ENCODE assay signal across 9 mouse cellular contexts in the genomic region with DNA sequence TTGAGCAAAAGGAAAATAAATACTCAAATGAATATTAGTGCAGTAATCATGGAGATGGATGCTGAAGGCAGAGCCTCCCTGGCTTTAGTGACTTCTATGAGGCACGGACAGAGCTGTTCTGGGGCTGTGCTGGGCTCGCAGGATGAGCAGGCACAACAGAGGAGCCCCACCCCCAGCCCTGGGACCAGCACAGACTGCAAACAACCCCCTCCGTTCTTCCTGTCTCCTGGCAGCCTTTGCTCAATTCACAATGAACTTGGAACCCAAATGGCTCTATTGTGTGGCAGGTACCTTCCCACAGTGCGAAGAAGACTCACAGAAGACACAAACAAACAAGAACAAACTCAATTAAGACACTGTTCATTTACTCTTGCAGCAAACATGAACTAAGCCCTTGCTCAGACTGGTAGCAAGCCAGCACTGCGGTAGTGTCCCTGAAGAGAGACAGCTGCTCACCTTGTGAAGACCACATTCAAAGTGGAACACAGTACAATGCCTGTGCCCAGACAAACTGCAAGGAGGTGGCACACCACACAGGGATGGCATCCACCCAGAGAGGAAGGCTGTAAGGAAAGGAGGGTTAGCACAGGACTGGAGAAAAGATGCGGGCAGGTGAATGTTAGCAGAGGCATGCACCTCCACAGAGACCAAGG.
DNase-seq lines count a peak whose midpoint lies in the region; ATAC-seq lines count a peak whose summit lies in the region.
"Had no signal": no experiment of that assay in that cellular context is flagged by ENCODE, and none has a peak within 500 bp of the region (broad histone marks: within the 10 kb centered on the region; RNA-seq: fewer than 3 reads in every experiment).

No protein-coding gene starts in this region.

- H3K4me1 ChIP-seq in kidney, embryonic 16.5 days (ENCODE audit: insufficient read depth, low read length): peaks cover 54% of the 10 kb centered on the region
- H3K4me1 ChIP-seq in embryonic facial prominence, embryonic 10.5 days: peaks cover 56% of the 10 kb centered on the region
- H3K4me1 ChIP-seq: megakaryocyte, embryonic 14.5 days had no signal

- H3K27ac ChIP-seq in kidney, embryonic 16.5 days (ENCODE audit: low read length): peak overlapping the region; percentile 47; the same call in 1 of the 2 replicates
- peak overlapping the region; percentile 0; the same call in 1 of the 2 replicates for H3K27ac ChIP-seq in embryonic facial prominence, embryonic 10.5 days (replicated peaks)

- H3K27me3 ChIP-seq in kidney, embryonic 16.5 days (ENCODE audit: insufficient read depth, low read length): no peaks in the 10 kb centered on the region
- peaks cover 18% of the 10 kb centered on the region; the same call in 1 of the 2 replicates for H3K27me3 ChIP-seq in embryonic facial prominence, embryonic 10.5 days (replicated peaks; ENCODE audit: low read depth, poor library complexity, severe bottlenecking)

- peak; percentile 41 for DNase-seq in adrenal gland, postnatal 14 days
- DNase-seq in adrenal gland, postnatal 10 days: no peak
- DNase-seq in kidney, adult 18-20 months: no peak
- DNase-seq in embryonic facial prominence, embryonic 10.5 days (ENCODE audit: low spot score): no peak
- DNase-seq in lung, postnatal 10 days: peak; percentile 66
- no peak for DNase-seq in urinary bladder, postnatal 25 days (ENCODE audit: low spot score)

- 0 out of 2 replicates have a peak overlapping the region, but pooled peaks have one; percentile 1 for H3K4me2 ChIP-seq in kidney, embryonic 16.5 days (replicated peaks; ENCODE audit: low read depth, low read length)

- ATAC-seq in kidney, embryonic 16.5 days (ENCODE audit: low FRiP score, low TSS enrichment): no peak
- ATAC-seq in inflammation-experienced regulatory T-cells, adult 6 months: no peak

- no peaks in the 10 kb centered on the region for H3K9me3 ChIP-seq in kidney, embryonic 16.5 days (ENCODE audit: low read length)
- H3K9me3 ChIP-seq in embryonic facial prominence, embryonic 10.5 days: no peaks in the 10 kb centered on the region
- H3K9me3 ChIP-seq: megakaryocyte, embryonic 14.5 days had no signal

- WGBS in kidney, embryonic 16.5 days: 43% methylated on average over 6 of the region's 6 CpGs
- WGBS in embryonic facial prominence, embryonic 10.5 days: 36% methylated on average over 6 of the region's 6 CpGs

- no peak overlapping the region for H3K4me3 ChIP-seq in kidney, embryonic 16.5 days (ENCODE audit: low read length)
- no peak overlapping the region for H3K4me3 ChIP-seq in embryonic facial prominence, embryonic 10.5 days
- H3K4me3 ChIP-seq: megakaryocyte, embryonic 14.5 days had no signal

- no peak overlapping the region; the same call in 1 of the 2 replicates for H3K9ac ChIP-seq in kidney, embryonic 16.5 days (replicated peaks; ENCODE audit: low read length)

- no peaks in the 10 kb centered on the region for H3K36me3 ChIP-seq in kidney, embryonic 16.5 days (ENCODE audit: insufficient read depth, low read length)
- no peaks in the 10 kb centered on the region for H3K36me3 ChIP-seq in embryonic facial prominence, embryonic 10.5 days (replicated peaks)

Comparison
In these comparisons a context has a peak if more than half of its experiments do, and no peak if none do; other contexts are left out.
1. DNase-seq: peak in adrenal gland, postnatal 14 days (single experiment) and lung, postnatal 10 days (single experiment); none in adrenal gland, postnatal 10 days (single experiment), kidney, adult 18-20 months (single experiment), embryonic facial prominence, embryonic 10.5 days (single experiment) and urinary bladder, postnatal 25 days (single experiment).